Comparison of ENCODE assay signal across 27 mouse cellular contexts in genomic region chr11:5527865-5528523, GRCm38 (mm10). TPM values are rescaled to one million over a fixed set of nuclear protein-coding genes. Genes with fewer than 3 reads are reported as not detected.
DNase-seq lines count a peak whose midpoint lies in the region; ATAC-seq and TF ChIP-seq lines count a peak whose summit lies in the region.
"Had no signal": no experiment of that assay in that cellular context is flagged by ENCODE, and none has a peak within 500 bp of the region (broad histone marks: within the 10 kb centered on the region; RNA-seq: fewer than 3 reads in every experiment).

No protein-coding gene starts in this region.

- H3K4me1 ChIP-seq in lung, embryonic 14.5 days (ENCODE audit: insufficient read depth): no peaks in the 10 kb centered on the region
- H3K4me1 ChIP-seq in lung, postnatal 0 days (ENCODE audit: insufficient read depth, low read depth, low read length): peaks cover 9% of the 10 kb centered on the region; the same call in 1 of the 2 replicates
- H3K4me1 ChIP-seq in CH12.LX (ENCODE audit: control insufficient read depth in 1 of 2, insufficient read depth in 2 of 2): peaks cover 14 to 47% of the 10 kb centered on the region in 2 experiments

- H3K9ac ChIP-seq in lung, embryonic 14.5 days: no peak overlapping the region
- no peak overlapping the region for H3K9ac ChIP-seq in lung, postnatal 0 days (replicated peaks; ENCODE audit: low read depth)
- H3K9ac ChIP-seq in CH12.LX (ENCODE audit: insufficient read depth, low read depth): no peak overlapping the region
- H3K9ac ChIP-seq: embryonic facial prominence, embryonic 15.5 days; forebrain, embryonic 12.5 days; heart, embryonic 15.5 days; hindbrain, embryonic 14.5 days had no signal

- no peak overlapping the region for H3K4me3 ChIP-seq in lung, embryonic 14.5 days (ENCODE audit: low read depth, low read length)
- no peak overlapping the region for H3K4me3 ChIP-seq in lung, postnatal 0 days (ENCODE audit: low read depth, low read length)
- H3K4me3 ChIP-seq in CH12.LX (replicated peaks in 1 of 3; ENCODE audit: low read depth in 2 of 3, low read length in 2 of 3, poor library complexity in 1 of 3): no peak overlapping the region
- no peak overlapping the region for H3K4me3 ChIP-seq in myocyte
- H3K4me3 ChIP-seq: embryonic facial prominence, embryonic 15.5 days; forebrain, embryonic 12.5 days; heart, adult 2 months; heart, embryonic 15.5 days; hindbrain, embryonic 10.5 days had no signal

- 84% methylated on average over 5 of the region's 5 CpGs for WGBS in lung, embryonic 14.5 days
- WGBS in lung, postnatal 0 days: 74% methylated on average over 5 of the region's 5 CpGs

- H3K4me2 ChIP-seq in lung, embryonic 14.5 days: no peak overlapping the region
- no peak overlapping the region for H3K4me2 ChIP-seq in lung, postnatal 0 days (replicated peaks; ENCODE audit: low read depth, low read length)
- H3K4me2 ChIP-seq in CH12.LX (ENCODE audit: insufficient read depth, low read depth, poor library complexity, severe bottlenecking): no peak overlapping the region
- H3K4me2 ChIP-seq in myocyte (ENCODE audit: low read depth): no peak overlapping the region
- H3K4me2 ChIP-seq: embryonic facial prominence, embryonic 15.5 days; forebrain, embryonic 12.5 days; heart, embryonic 11.5 days; heart, embryonic 15.5 days; hindbrain, embryonic 14.5 days had no signal

- TF ChIP-seq RAD21 in CH12.LX (IDR thresholded peaks at IDR 0.05; ENCODE audit: low read depth, low read length): no peak

- no peaks in the 10 kb centered on the region for H3K27me3 ChIP-seq in lung, embryonic 14.5 days (ENCODE audit: insufficient read depth, low read length)
- H3K27me3 ChIP-seq in lung, postnatal 0 days (replicated peaks; ENCODE audit: insufficient read depth, low read length): no peaks in the 10 kb centered on the region
- H3K27me3 ChIP-seq in CH12.LX (replicated peaks) (no peaks in the 10 kb centered on the region), myocyte (ENCODE audit: control insufficient read depth, insufficient read depth, insufficient read length) (no peaks in the 10 kb centered on the region)
- H3K27me3 ChIP-seq: embryonic facial prominence, embryonic 15.5 days; forebrain, embryonic 12.5 days; heart, embryonic 15.5 days had no signal

- in situ Hi-C loops in CH12.LX (cut with MboI; ENCODE audit: low pct_ligation_motif_present, low pct_unique_long_range_greater_than_20kb, low sequenced_read_pairs): no loop called here

- no peak for TF ChIP-seq EP300 in lung, postnatal 0 days (IDR thresholded peaks at IDR 0.05)
- no peak for TF ChIP-seq EP300 in CH12.LX (IDR thresholded peaks at IDR 0.05; ENCODE audit: low read length)

- no peaks in the 10 kb centered on the region for H3K9me3 ChIP-seq in lung, embryonic 14.5 days (ENCODE audit: low read depth, low read length)
- H3K9me3 ChIP-seq in lung, postnatal 0 days (ENCODE audit: low read length): no peaks in the 10 kb centered on the region
- no peaks in the 10 kb centered on the region for H3K9me3 ChIP-seq in CH12.LX (replicated peaks; ENCODE audit: low read length)
- H3K9me3 ChIP-seq: embryonic facial prominence, embryonic 15.5 days; forebrain, embryonic 12.5 days; heart, embryonic 15.5 days; hindbrain, embryonic 10.5 days had no signal

- H3K36me3 ChIP-seq in lung, embryonic 14.5 days (ENCODE audit: insufficient read depth): peaks cover 91% of the 10 kb centered on the region
- peaks cover 42% of the 10 kb centered on the region for H3K36me3 ChIP-seq in lung, postnatal 0 days (ENCODE audit: insufficient read depth, low read length)
- H3K36me3 ChIP-seq in CH12.LX (replicated peaks in 1 of 2; ENCODE audit: control insufficient read depth in 1 of 2, insufficient read depth in 1 of 2, low read length in 1 of 2) (peaks cover 77 to 99% of the 10 kb centered on the region in 2 experiments), myocyte (ENCODE audit: control insufficient read depth, insufficient read depth) (peaks cover 67% of the 10 kb centered on the region)

- TF ChIP-seq POLR2A in CH12.LX (IDR thresholded peaks at IDR 0.05; ENCODE audit: low read depth, low read length): peak; percentile 21
- TF ChIP-seq POLR2A in myocyte (IDR thresholded peaks at IDR 0.05; ENCODE audit: insufficient read length, low read depth): no peak

- H3K27ac ChIP-seq in lung, embryonic 14.5 days (ENCODE audit: low read depth): no peak overlapping the region
- H3K27ac ChIP-seq in lung, postnatal 0 days (ENCODE audit: low read length): no peak overlapping the region
- peak overlapping the region; percentile 24; the same call in 1 of the 2 replicates for H3K27ac ChIP-seq in CH12.LX (ENCODE audit: insufficient read depth, low read depth)
- H3K27ac ChIP-seq: embryonic facial prominence, embryonic 15.5 days; forebrain, embryonic 12.5 days; heart, adult 2 months; heart, embryonic 15.5 days; hindbrain, embryonic 10.5 days; hindbrain, embryonic 14.5 days had no signal

- peak; percentile 2; the same call in 1 of the 2 replicates for TF ChIP-seq CTCF in lung, embryonic 14.5 days (IDR thresholded peaks at IDR 0.05; ENCODE audit: low read depth)
- no peak for TF ChIP-seq CTCF in lung, postnatal 0 days (IDR thresholded peaks at IDR 0.05)
- no peak for TF ChIP-seq CTCF in CH12.LX (conservative IDR thresholded peaks at IDR 0.05 in 1 of 2, IDR thresholded peaks at IDR 0.05 in 1 of 2; ENCODE audit: low read depth in 2 of 2, low read length in 2 of 2)

- dilution Hi-C loops in CH12.LX (cut with MboI; ENCODE audit: extremely low pct_ligation_motif_present, extremely low pct_unique_long_range_greater_than_20kb, low sequenced_read_pairs): no loop called here

- no peak for ATAC-seq in lung, embryonic 14.5 days (ENCODE audit: insufficient read depth)
- ATAC-seq in lung, postnatal 0 days: no peak
- ATAC-seq: forebrain, embryonic 16.5 days; intestine, embryonic 16.5 days had no signal

- no peak overlapping the region for H3ac ChIP-seq in myocyte (ENCODE audit: control insufficient read depth, insufficient read length)

- no peak for DNase-seq in lung, embryonic 14.5 days
- DNase-seq in lung, postnatal 0 days (ENCODE audit: low spot score): no peak
- peak; percentile 44 for DNase-seq in 3T3-L1 (ENCODE audit: low read depth, low spot score)
- no peak for DNase-seq in CH12.LX (ENCODE audit: extremely low read depth)
- no peak for DNase-seq in ovary, postnatal 14 days (ENCODE audit: low spot score)
- DNase-seq in adrenal gland, adult 18-20 months (ENCODE audit: low spot score in 2 of 2): no peak
- DNase-seq: adrenal gland, postnatal 25 days; cerebellum, adult 8-10 months; cerebellum, postnatal 14 days; embryo, embryonic 11 days; gastrocnemius, postnatal 10 days; heart, adult 2 months; heart, postnatal 14 days had no signal

- peaks cover 21% of the 10 kb centered on the region for H3K79me2 ChIP-seq in CH12.LX (replicated peaks; ENCODE audit: control insufficient read depth, extremely low read depth, insufficient read depth, poor library complexity, severe bottlenecking)
- H3K79me2 ChIP-seq in myocyte (ENCODE audit: control insufficient read depth, insufficient read depth): peaks cover 12% of the 10 kb centered on the region

TF ChIP-seq in CH12.LX, 34 proteins besides CTCF, POLR2A, EP300 and RAD21:
- no peak for TF ChIP-seq MXI1 (IDR thresholded peaks at IDR 0.05; ENCODE audit: low read depth, low read length)
- TF ChIP-seq ZMIZ1 (IDR thresholded peaks at IDR 0.05; ENCODE audit: low read depth, low read length): peak; percentile 28; the same call in 1 of the 2 replicates
- TF ChIP-seq CHD1 (IDR thresholded peaks at IDR 0.05; ENCODE audit: low read depth, low read length): no peak
TF ChIP-seq in CH12.LX: peak in this region for 1.

TF ChIP-seq in myocyte, 11 proteins besides CTCF, POLR2A, EP300 and RAD21:
- TF ChIP-seq CEBPB (IDR thresholded peaks at IDR 0.05; ENCODE audit: insufficient read depth, poor library complexity, severe bottlenecking) (peak; percentile 21; the same call in 1 of the 2 replicates), MYOG (IDR thresholded peaks at IDR 0.05; ENCODE audit: control insufficient read depth in 1 of 3, insufficient read depth in 1 of 3, insufficient read length in 2 of 3, low read depth in 2 of 3) (no peak), POLR2AphosphoS2 (IDR thresholded peaks at IDR 0.05; ENCODE audit: insufficient read length, low read depth) (peak; percentile 81), MYOD1 (IDR thresholded peaks at IDR 0.05; ENCODE audit: control insufficient read depth in 1 of 3, insufficient read length in 2 of 3, low read depth in 2 of 3) (peak in 2 of 3 experiments; percentile 2 to 27)

RNA-seq across cellular contexts. Expression of gene Xbp1, which starts 7.5 kb away (rescaled TPM):
- polyA plus RNA-seq in lung, embryonic 14.5 days (2014; fragmentation: Nextera tagmentation; extraction: Ambion mirVana): 180 and 193 TPM in 2 replicates
- polyA plus RNA-seq in lung, postnatal 0 days (2015; fragmentation: Nextera tagmentation; extraction: Ambion mirVana): 211 and 242 TPM in 2 replicates
- 111 and 148 TPM in 2 replicates for total RNA-seq in CH12.LX (2012; rRNA removed)
- 128 and 133 TPM in 2 replicates for total RNA-seq in CH12.LX (2014; rRNA removed)
- 108 and 131 TPM in 2 replicates for polyA plus RNA-seq in CH12.LX (2012; ENCODE audit: insufficient read length, low read depth)
- polyA plus RNA-seq in myocyte (2012; fragmentation: generic; extraction: Trizol): 102 TPM
- 100 to 1,000 TPM; 144 to 206 TPM for total RNA-seq in adrenal gland, adult 18-20 months (2021)

RNA-seq across cellular contexts. Expression of gene Ccdc117, which starts 14.0 kb away (rescaled TPM):
- polyA plus RNA-seq in lung, embryonic 14.5 days (2014; fragmentation: Nextera tagmentation; extraction: Ambion mirVana): 22.4 and 24.9 TPM in 2 replicates
- 13.4 and 13.9 TPM in 2 replicates for polyA plus RNA-seq in lung, postnatal 0 days (2015; fragmentation: Nextera tagmentation; extraction: Ambion mirVana)
- 27.0 and 31.8 TPM in 2 replicates for total RNA-seq in CH12.LX (2012; rRNA removed)
- 38.9 and 44.2 TPM in 2 replicates for total RNA-seq in CH12.LX (2014; rRNA removed)
- 24.1 and 24.3 TPM in 2 replicates for polyA plus RNA-seq in CH12.LX (2012; ENCODE audit: insufficient read length, low read depth)
- polyA plus RNA-seq in myocyte (2012; fragmentation: generic; extraction: Trizol): 9.0 TPM
- total RNA-seq in adrenal gland, adult 18-20 months (2021): 10 to 100 TPM; 37.8 to 47.4 TPM

RNA-seq across cellular contexts. Expression of gene Ankrd36, which starts 41.5 kb away (rescaled TPM):
- polyA plus RNA-seq in lung, embryonic 14.5 days (2014; fragmentation: Nextera tagmentation; extraction: Ambion mirVana): not detected in 2 replicates
- 0.15 TPM in 1 of 2 replicates, not detected in the other for polyA plus RNA-seq in lung, postnatal 0 days (2015; fragmentation: Nextera tagmentation; extraction: Ambion mirVana)
- total RNA-seq in CH12.LX (2012; rRNA removed): not detected in 2 replicates
- not detected in 2 replicates for total RNA-seq in CH12.LX (2014; rRNA removed)
- not detected in 2 replicates for polyA plus RNA-seq in CH12.LX (2012; ENCODE audit: insufficient read length, low read depth)
- polyA plus RNA-seq in myocyte (2012; fragmentation: generic; extraction: Trizol): not detected
- not detected for total RNA-seq in adrenal gland, adult 18-20 months (2021)
- total RNA-seq: adrenal gland, adult 2 months; adrenal gland, postnatal 25 days; common myeloid progenitor, adult 5-6 weeks; gastrocnemius, postnatal 10 days; gastrocnemius, postnatal 4 days; heart, adult 2 months; heart, postnatal 14 days had no signal
- polyA plus RNA-seq: adrenal gland, adult 2 months; embryonic facial prominence, embryonic 11.5 days; embryonic facial prominence, embryonic 15.5 days; forebrain, embryonic 16.5 days; frontal cortex, adult 2 months; heart, embryonic 15.5 days; hindbrain, embryonic 10.5 days; hindbrain, embryonic 14.5 days; intestine, embryonic 16.5 days had no signal
